Mouse (Mus musculus): ENCODE measurements around the gene Ctbp1.

DNA sequence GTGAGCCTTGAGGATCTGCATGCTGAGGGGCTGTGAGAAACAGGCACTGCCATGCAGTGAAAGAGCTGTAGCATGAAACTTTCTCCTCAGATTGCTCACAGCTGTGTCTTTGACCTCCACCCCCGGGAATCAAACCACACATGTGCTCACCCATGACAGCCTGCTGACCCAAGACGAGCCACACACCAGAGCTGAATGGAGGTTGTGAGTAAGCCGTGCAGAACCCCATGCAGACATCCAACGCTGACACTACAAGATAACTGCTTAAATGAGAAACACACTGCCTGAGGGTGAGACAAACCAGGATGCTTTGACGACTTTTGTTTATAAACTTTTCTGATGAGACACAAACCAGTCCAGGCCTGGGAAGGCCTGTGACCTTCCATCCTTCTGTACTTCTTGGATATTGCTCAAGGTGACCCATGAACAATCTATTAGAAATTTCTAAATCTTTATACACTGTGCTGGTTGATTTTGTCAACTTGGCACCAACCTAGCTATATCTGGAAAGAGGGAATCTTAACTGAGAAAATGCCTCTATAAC is 30.3 kb downstream of the Ctbp1 start:
- TF ChIP-seq CTCF (IDR thresholded peaks at IDR 0.05; ENCODE audit: borderline replicate concordance, extremely low read depth, insufficient read depth, insufficient read length) (no peak), POLR2A (IDR thresholded peaks at IDR 0.05; ENCODE audit: borderline replicate concordance, extremely low read depth, insufficient read depth, insufficient read length, poor library complexity, severe bottlenecking) (no peak)
